Mouse (Mus musculus): Measurements from ENCODE around the gene Tns1.

DNA sequence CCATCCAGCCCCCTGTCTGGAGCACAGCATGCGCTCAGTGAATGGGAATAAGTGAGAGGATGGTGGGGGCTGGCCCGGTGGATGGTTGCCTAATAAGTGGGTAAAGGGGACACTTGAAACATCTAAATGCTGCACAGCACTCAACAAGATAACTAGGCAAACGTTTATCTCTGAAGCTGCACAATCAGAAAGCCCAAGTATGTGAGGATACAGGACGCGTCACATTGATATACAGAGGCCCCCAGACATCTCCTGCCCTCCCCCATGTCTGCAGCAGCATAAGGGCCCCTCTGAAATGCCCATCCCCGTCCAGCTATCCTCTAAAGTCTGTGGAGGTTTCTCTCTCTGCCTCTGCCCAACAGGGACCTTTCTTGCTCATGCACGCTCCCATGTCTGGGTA lies 83.1 kb downstream of the Tns1 start:
- TF ChIP-seq CTCF (IDR thresholded peaks at IDR 0.05; ENCODE audit: borderline replicate concordance, extremely low read depth, insufficient read depth, insufficient read length) (no peak), POLR2A (IDR thresholded peaks at IDR 0.05; ENCODE audit: borderline replicate concordance, extremely low read depth, insufficient read depth, insufficient read length, poor library complexity, severe bottlenecking) (no peak)
